Mouse (Mus musculus) kidney, adult 8-10 months (tissue): ENCODE measurements around the gene 2210016L21Rik.
"Not testable (repeated sequence)": the region's sequence is repeated elsewhere in the genome, so short reads cannot be mapped to it uniquely, and the experiment has no call there.

ENCODE experiments used
- DNase-seq, 2 experiments: peaks; one replicate each; pipeline ENCODE4 v3.0.0; 2022

The 2210016L21Rik gene

DNA sequence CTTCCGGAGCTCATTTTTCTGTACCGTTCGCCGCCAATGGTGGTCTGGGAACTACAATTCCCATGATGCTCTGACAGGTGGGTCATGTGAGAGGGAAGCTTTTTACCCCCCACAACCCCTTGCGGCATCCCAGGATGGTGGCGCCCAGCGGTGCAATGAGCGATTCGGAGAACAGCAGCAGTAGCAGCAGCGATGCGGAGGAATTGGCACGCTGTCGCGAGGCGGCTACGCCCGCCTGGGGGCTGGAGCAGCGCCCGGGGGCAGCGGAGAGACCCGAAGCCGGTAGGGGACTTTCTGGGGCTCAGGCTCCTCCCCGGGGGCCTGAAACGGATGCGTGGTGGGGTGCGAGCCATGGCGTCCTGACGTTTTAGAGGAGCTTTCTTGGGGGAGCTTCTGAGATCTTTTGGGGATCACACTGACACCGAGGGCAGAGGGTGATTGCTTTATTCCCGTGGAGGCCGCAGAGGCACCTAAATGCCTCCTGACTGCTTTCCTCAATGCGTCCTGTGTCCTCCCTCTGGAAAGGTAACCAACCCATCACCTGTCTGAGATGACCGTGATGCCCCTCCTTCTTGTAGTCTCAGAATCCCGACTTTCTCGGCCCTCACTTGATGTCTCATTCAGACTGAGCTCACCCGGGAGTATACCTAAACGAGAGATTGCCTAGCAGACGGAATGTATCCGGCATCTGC, at the start of gene 2210016L21Rik:
Gene 2210016L21Rik (plus strand): TSS at position 85 of the 692 bp plus-strand sequence.
- DNase-seq = peak; percentile 88 to 89

DNA sequence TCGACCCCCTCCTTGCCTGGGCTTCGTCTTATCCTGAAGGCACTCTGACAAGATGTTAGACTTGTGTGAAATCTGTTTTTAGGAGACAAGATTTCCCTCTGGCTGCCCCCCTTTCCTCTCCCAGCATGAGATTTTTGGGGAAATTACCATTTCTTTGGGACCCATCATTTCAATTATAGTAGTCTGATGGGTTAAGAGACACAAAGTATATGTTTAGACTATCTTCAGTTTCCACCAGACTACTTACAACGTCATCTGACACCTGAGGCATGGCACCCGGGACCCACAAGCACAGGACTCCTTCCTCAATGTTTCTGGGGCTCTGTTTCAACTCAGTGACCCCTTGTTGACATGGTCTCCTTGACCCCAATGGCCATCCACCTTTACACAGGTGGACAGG, 46.4 kb upstream of the 2210016L21Rik start:
- no peak for DNase-seq

DNA sequence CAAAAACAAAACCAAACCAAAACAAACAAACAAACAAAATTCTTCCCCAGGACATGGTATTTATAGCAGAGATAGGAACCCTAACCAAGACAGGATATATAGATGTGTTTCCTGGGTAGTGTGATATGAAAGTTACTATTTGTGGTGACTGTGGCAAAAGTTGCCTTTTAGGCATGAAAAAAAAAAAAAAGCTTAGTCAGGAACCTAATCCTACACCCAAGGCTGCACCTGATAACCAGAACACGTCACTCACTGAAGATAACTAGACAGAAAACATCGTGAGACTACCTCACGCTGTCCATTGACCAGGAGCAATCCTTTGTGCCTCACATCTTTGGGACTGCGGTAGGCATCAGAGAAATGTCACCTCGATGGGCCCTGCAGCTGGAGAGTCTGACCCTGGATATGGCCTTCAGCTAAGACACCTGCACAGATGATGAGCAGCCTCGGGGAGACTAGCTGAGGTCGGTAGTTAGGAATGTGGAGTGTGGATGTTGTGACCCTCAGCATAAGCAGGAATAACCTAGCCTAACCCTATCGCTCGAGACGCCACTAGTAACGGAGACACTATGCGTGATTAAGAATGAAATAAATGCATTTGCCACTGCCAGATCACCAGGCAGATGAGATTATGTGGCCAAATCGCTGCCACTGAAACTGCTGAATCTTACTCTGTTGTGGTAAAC, 45.1 kb upstream of the 2210016L21Rik start, which contains the start of gene Oasl2:
Gene Oasl2 (plus strand): TSS at position 249 of the 686 bp plus-strand sequence.
- DNase-seq = peak in 1 of 2 experiments; percentile 6

DNA sequence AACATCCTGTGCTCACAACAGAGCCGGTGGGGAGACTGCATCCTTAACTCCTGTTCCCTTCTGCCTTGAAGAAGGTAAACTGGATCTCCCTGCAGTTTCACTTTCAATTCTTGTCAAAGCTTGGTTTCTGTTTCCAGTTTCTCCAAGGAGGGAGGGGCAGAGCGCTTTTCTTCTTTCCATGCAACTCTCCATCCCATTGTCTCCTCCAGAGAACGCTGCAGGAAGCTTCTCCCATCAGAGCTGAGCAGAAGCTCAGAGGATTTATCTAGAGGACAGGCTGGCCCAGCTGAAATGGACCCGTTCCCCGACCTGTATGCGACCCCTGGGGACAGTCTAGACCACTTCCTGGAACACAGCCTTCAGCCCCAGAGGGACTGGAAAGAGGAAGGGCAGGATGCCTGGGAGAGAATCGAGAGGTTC, 44.6 kb upstream of the 2210016L21Rik start:
- peak; percentile 41 to 47 for DNase-seq

DNA sequence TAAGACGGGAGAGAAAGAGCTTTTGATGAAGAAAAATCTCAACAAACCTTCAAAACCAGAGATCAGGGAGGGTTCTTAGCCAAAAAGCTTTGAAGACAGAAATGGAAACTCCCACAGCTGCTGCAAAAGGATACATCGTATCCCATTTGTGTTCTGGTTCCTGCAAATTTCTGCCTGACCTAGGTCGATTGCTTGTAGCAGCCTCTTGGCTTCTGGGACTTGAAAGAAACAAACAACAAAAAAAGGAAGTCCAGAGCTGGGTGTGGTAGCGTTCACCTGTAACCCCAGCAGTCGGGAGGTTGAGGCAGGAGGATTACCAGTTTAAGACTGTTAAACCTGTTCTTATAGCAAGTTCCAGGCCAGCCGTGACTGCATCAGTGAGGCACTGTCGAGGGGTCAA, 43.1 kb upstream of the 2210016L21Rik start:
- DNase-seq = no peak

DNA sequence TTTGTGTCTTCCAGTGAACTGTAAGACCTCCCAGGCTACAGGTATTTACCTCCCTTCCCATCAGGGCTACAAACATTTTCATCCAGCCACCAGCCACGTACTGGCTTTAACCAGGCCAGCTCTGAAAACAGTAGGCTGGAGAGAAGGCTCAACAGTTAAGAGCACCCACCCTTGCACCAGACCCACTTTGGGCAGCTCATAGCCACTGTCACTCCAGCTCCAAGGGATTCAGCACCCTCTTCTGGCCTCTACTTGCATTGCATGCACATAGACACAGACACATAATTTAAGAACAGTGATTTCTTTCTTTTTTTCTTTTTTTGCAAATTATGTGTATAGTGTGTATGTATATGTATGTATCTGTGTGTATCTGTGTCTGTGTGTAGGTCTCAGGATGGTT, 39.5 kb upstream of the 2210016L21Rik start:
- DNase-seq = peak in 1 of 2 experiments; percentile 72

DNA sequence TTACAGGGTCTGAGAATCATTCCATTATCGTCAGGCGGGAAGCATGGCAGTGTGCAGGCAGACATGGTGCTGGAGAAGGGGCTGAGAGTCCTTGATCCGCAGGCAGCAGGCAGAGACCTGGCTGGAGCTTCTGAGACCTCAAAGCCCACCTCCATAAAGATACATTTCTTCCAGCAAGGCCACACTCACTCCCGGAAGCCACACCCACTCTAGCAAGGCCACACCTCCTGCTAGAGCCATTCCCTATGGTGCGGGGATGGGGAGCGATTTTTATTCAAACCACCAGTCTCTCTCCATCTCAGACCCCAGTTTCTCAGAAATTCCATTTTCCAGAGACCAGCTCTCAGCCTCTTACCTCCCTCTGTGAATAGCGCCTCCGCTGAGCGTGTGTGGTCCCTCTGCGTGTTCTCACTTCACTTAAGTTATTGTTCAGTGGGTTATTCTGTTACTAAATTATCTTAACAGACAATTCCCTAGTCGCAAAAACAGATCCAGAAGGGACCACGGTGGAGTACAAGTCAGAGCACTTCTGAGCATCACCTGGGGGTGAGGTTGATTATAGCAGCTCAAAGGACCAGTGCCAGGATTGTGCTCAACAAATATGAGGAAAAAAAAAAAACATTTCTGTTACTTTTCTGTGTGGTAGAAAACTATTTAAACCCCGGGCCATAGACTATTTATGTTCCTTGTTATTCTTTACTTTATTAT, 33.2 kb upstream of the 2210016L21Rik start:
- DNase-seq = no peak

DNA sequence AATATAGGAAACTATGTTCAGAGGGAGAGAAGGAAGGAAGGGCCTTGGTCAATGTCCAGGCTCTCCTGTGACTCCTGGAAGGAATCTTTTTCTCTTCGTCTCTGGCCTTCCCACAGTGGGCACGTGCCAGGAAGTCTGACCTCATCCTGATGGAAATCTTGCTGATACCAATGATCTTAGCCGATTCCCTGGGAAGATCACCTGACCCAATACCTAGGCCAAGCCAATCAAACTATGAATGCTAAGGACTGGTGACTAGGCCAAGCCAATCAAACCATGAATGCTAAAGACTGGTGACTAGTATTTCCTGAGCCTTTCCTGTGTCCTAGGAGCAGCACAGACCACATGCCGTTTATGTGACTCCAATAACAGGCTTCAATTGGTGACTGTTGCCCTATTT, 28.3 kb upstream of the 2210016L21Rik start:
- peak; percentile 35 to 41 for DNase-seq

DNA sequence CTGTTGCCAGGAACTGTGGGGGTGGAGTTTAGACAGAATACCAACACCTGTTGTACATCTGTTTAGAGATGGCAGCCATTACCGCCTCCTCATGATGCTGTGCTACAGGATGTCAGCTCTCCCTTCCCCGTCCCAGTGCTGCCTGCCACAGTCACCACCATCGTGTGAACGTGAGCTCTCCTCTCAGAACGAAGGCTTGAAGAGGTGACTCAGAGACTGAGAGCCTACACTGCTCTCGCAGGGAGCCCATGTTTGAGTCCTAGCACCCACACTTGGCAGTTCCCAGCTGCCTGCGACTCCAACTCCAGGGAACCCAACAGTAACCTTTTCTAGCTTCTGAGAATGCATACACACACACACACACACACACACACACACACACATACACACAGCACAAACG, 27.1 kb upstream of the 2210016L21Rik start:
- no peak for DNase-seq

DNA sequence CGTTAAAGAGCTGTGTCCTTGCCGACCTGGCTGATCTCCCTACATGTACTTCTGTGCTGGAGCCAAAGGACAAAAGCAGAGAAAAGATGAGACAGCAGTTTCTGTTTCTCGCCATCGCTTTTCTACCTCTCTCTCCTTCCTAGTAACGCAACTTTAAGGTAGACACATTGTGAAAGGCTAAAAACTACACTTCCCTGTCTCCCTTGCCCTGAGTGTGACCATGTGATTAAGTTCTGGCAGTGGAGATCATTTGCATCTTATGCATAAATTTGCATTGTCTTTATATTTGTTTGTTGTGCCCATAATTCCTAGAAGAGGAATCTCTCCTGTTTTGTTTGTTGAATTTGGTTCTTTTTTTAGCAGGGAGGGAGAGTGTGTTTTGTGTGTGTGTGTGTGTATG, 26.1 kb upstream of the 2210016L21Rik start:
- no peak for DNase-seq

DNA sequence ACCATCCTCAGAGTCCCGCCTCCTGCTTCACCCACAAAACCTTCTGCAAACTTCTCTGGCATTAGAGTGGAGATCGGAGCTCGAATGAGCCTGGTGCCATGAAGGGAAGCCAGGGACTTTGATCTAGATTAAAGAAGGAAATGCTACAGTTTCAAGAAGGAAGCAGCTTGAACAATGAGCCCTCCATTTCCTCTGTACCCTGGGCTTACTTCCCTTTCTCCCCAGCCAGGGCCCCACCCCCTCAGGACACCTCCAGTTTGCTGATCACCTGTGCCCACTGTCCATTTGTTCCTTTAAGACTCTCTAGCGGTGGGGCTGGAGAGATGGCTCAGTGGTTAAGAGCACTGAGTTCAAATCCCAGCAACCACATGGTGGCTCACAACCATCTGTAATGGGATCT, 25.2 kb upstream of the 2210016L21Rik start:
- DNase-seq = no peak

DNA sequence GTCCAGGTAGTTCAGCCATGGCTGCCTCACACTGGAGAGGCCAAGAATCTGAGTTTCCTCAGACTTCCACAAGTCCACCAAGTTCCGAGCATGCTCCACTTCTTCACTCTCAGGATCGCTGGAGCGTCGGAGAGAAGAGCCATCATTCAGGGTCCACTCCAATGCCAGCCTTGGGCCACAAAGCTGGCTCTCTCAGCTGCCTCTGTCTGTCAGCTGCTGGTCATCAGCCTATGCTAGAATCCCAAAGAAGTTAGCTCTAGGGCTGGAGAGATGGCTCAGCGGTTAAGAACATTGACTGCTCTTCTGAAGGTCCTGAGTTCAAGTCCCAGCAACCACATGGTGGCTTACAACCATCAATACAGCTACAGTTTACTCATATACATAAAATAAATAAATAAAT, 24.6 kb upstream of the 2210016L21Rik start:
- not testable (repeated sequence) for DNase-seq

DNA sequence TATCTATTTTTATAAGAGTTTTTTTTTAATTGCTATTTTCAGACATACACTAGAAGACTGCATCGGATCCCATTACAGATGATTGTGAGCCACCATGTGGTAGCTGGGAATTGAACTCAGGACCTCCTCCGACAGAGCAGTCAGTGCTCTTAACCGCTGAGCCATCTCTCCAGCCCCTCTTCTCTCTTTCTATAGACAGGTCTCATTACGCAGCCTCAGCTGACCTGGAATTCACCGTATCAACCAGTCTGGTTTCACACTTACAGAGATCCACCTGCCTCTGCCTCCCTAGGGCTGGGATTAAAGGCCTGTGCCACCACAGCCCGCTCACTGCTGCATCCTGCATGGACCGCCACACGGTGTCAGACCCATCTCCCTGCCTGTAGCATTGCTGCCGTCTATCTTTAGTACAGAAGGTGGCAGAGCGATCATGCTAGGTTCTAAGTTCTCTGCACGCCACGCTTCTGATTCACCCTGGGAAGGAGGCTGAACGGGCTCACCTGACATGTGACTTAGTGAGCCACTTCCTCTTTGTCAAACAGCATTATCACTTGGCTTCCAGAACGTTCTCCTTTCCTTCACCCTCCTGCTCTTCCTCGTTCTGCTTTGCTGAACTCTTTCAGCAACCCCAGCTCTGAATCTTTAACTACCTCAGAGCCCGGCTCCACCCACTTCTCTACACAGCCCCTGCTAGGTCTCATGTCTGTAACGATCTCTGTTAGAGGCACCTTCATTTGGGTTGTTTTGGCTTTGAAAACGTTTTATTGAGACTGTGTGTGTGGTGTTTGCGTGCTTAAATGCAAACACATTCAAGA, 20.2 kb upstream of the 2210016L21Rik start:
- DNase-seq = peak; percentile 50 to 58

DNA sequence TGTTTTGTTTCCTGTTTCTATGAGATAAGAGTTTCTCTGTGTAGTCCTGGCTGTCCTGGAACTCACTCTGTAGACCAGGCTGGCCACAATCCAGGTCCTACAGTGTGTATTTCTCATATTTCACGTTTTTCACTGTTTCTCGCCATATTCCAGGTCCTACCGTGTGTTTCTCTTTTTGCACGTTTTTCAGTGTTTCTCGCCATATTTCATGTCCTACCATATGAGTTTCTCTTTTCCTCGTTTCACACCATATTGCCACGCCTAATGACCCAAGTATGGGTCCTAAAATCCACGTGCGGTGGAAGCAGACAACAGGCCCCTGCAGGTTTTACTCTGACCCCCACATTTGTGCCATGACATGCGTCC, 19.6 kb upstream of the 2210016L21Rik start:
- no peak for DNase-seq

DNA sequence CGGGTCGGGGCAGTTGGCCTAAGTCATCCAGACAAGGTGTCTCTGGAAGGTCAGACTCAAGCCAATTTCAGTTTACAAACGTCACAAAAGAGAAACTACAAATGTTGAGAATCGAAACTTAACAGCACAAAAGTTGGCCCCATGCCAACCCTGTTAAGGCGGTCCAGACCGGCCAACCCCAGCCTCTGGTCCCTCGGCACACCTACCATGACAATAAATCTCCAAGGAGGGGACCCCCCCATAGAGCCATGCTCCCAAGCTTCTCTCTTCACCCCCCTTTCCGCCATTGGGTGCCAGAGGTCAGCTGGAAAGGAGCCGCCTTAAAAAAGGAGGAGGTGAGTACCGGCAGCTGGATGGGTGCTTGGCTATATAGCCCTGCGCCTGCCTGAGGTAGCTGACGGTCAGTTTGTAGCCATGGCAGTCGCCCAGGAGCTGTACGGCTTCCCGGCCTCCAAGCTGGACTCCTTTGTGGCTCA, 18.9 kb upstream of the 2210016L21Rik start, which contains the start of gene Oasl1:
Gene Oasl1 (plus strand): TSS at position 243 of the 476 bp plus-strand sequence.
- peak; percentile 53 to 62 for DNase-seq

DNA sequence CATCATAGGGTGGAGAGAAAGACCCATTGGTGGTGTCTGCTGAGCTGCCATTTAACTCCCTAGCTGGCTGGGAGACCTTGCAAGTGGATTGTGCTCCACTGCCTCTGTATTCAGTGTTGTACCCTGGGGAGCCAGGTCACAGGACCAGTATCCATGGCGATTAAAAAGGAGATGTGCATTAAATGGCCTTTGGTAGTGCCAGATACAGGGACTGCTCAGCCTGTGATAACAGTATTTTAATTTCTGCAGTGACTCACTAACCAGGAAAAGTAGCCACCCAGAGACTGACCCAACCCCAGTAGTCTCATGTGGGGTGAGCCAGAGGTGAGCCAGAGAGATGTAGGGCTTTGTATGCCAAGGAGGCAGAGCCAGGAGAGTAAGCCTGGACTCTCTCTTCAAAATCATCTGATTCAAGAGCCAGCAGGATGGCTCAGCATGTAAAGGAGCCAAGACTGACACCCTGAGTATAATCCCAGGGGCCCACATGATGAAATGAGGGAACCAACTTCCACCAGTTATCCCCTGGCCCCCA, 15.7 kb upstream of the 2210016L21Rik start:
- DNase-seq = no peak

DNA sequence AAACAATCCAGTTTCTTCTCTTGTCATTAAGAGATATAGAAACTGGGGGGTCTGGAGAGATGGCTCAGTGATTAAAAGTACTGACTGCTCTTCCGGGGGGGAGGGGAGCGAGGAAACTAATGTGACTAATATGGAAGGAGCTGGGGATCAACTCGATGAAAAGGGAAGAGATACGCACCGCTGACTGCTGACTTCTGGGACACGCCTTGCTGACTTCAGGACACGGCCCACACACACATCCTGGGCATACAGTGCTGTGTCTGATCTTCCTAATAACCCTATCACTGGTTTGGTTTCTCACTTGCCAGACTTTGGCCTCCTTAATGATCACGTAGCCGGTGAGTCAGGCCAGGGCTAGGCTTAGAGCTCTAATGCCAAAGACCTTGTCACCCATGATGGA, 15.2 kb upstream of the 2210016L21Rik start:
- DNase-seq = no peak

DNA sequence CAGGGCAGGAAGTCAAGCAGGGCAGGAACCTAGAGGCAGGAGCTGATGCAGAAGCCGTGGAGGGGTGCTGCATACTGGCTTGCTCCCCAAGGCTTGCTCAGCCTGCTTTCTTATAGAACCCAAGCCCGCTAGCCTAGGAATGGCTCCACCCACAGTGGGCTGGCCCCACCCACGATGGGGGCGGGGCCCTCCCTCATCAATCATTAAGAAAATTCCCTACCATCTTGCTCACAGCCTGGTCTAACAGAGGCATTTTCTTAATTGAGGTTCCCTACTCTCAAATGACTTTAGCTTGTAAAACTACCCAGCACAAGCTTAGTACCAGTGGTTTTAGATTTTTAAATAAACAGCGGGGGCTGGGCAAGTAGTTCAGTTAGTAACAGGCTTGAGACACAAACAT, 10.3 kb upstream of the 2210016L21Rik start:
- DNase-seq = no peak

DNA sequence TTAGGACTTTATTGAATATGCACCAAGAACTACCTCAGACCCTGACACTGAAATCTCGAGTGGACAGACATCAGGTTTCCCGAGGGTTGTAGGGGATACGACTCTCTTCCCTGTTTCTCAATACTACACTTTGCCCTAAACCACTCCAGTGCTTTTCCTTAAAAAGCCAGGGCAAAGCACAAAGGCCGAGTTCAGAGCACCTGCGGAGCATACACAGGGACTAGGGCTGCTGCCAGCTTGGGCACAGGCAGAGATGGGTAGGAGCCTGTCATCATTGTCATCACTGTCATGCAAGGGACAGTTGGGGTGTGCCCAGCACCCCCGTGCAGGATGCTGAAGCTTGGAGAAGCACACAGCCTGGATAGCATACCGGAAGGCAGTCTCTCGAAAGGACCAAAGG, 8.8 kb upstream of the 2210016L21Rik start:
- DNase-seq = peak; percentile 49 to 51

DNA sequence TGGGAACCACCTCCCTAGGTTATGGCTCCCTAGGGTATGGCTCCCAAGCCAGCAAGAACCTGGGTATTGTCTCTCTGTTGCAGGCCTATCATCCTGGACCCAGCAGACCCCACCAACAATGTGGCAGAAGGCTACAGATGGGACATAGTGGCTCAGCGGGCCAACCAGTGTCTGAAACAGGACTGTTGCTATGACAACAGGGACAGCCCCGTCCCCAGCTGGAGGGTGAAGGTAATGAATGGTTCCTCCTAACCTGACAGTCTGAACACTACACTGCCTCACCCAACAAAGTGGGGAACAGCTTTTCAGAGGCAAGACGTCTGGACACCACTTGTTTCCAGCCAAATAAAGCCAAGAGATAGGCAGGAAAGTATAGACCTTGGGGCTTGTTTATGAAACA, 6.1 kb upstream of the 2210016L21Rik start:
- DNase-seq = no peak

DNA sequence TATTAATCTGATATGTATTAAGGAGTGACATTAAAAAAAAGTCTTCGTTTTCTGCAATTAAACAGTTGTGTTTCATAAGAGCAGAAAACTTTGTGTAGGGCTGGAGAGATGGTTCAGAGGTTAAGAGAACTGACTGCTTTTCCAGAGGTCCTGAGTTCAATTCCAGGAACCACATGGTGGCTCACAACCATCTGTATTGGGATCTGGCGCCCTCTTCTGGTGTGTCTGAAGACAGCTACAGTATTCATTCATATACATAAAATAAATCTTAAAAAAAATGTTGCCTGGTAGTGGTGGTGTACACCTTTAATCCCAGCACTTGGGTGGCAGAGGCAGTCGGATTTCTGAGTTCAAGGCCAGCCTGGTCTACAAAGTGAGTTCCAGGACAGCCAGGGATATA, 820 bp upstream of the 2210016L21Rik start:
- not testable (repeated sequence) for DNase-seq

DNA sequence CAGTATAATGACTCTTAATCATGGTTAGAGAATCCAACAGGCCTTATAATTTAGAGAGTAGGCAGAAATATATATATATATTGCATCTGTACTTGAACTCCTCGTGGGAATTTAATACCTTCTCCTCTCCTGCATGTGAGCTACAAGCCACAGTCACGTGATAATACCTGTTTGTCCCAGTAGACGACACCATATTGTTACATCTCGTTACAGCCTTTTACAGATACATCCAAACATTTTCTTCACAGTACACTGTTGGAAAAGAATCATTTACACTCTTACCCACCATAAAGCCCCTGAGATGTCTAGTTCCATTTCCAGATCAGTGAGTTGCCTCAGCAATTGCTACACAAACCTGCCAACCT, 790 bp downstream of the 2210016L21Rik start:
- DNase-seq = no peak
